Mouse (Mus musculus) induced T-regulatory cell, adult 2 months (primary cell): Measurements from ENCODE around the gene Cpne2.
A peak's percentile ranks its signal among the peaks of the same experiment; 100 is the strongest.

Experiments
- DNase-seq: peaks from one replicate; pipeline ENCODE4 v3.0.0-alpha.2; 2012; ENCODE audit warnings: low read depth

Cpne2 gene

GRCm38 (mm10) chr8:94532873-94533671 lies at the start of gene Cpne2:
Gene Cpne2, plus strand, starts transcription at chr8:94532990.
- DNase-seq: peak; percentile 82

DNA sequence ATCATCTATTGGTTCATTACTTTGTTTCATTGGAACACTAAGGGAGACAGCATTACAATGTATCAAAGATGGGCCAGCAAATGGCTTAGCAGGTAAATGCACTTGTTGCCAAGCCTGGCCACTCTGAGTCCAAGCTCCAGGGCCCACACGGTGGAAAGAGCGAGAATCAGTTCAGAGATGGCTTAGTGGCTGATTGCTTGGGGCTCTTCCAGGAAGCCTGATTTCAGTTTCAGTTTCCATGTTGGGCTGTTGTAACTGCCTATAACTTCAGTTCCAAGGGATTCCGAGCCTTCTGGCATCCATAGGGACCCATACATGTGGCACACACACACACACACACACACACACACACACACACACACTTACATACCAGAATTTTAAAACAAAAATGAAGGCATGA lies 47.5 kb upstream of the Cpne2 start:
- DNase-seq: peak; percentile 65

DNA sequence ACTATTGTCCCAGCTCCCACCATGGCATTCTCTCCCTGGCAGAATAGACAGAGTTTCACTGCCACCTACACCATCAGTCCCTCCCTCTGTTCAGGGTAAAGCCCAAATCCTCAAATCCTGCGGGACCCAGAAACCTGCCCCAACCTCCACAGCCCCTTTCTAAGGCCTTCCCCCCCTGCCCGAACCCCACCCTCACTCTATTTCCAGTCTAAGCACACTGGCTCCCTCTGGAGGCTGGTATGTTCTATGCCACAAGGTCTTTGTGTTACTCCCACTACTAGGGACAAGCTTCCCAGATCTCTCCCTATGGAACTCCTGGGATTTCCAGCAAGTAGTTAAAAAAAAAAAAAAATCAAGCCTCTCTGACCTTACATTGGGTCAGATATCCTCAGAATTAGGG lies 46.9 kb upstream of the Cpne2 start:
- DNase-seq: peak; percentile 63

DNA sequence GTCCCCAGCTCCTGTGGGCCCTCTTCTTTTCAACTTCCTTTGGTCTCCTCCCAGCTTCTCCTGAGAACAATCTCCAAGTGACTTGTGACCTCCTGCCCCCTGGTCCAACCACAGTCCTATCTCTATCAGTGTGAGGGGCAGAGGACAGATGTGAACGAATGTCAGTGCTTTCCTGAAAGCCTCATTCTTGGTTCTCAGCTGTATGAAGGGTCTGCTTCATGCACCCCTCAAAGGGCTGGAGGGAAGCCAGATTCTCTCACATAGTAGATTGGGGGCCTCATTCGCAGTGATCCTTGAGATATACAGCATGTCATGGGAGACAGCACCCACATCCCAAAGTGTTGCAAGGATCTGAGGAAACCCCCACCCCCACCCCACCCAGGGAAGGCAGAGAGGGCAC lies 44.8 kb upstream of the Cpne2 start:
- no peak for DNase-seq

DNA sequence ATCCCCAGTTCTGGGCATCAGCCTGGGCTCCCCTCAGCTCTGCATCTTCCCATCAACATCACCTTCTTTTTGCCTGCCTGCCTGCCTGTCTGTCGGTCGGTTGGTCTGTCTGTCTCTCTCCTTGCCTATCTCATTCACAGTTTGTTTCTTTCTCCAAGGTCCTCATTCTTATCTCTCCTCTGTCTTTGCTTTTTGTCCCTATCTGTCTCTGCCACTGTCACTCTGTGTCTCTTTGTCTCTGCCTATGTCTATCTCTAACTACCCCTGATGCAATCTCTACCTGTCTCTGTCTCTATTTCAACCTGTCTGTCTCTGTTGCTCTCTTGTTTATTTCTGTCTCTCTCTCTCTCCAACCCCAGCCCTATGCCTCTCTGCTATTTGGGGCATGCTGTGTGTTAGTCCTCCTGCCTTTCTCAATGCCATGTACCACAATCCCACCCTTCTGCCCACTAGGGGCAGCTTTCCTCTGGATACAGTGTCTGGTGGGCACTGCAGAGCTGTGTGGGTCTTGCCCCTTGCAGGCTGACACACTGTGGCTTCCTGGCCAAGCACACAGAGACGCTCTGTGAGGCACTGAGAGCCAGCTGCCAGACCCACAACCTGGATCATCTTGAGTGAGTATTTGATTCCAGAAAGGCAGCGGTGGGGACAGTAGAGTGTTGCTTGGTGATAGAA lies 42.8 kb upstream of the Cpne2 start:
- no peak for DNase-seq

DNA sequence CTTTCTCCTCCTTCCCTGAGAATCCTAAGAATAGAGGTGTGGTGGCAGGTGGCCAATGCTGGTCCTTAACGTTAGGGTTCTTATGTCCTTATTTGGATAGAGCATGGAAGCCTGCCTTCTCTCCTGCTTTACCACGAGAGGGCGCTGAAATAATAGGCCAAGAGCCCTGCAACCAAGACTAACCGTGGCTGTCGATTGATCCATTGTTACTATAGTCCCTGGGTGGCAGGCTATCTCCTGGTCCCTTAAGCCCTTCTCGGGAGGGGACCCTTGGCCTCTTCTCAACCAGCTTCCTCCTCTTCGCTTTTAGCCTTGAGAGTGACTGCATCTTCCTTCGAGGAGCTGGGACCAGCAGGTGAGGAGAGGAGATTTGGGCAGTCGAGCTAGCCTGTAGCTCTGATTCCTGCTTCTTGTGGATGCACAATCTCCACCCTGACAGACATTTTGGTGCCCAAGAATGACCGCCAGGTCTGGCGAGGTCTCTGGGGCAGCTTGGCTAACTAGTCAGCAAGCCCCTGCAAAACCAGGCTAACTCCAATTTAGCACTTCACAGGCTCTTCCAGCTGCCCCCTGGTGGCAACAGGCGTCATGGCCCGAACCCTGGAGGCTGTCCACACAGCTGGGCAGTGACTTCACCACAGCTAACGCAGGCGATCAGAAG lies 40.6 kb upstream of the Cpne2 start:
- peak; percentile 80 for DNase-seq

DNA sequence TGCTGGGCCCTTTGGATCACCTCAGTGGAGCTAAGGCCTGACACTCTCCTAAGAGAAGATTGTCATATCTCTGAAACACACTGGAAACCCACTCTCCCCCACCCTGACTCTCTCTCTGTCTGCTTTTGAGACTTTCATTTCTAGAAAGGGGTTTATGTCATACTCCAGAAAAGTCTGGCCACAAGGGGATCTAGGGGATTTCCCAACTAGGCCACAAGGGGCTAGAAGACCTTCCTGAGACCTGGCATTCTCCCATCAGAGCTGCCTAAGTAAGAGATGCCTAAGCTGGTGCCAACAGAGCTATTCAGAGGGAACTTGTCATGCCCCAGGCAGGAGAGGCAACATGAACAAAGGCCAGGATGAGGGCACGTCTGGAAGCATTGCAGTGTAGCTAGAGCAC lies 39.5 kb upstream of the Cpne2 start:
- DNase-seq: peak; percentile 32

DNA sequence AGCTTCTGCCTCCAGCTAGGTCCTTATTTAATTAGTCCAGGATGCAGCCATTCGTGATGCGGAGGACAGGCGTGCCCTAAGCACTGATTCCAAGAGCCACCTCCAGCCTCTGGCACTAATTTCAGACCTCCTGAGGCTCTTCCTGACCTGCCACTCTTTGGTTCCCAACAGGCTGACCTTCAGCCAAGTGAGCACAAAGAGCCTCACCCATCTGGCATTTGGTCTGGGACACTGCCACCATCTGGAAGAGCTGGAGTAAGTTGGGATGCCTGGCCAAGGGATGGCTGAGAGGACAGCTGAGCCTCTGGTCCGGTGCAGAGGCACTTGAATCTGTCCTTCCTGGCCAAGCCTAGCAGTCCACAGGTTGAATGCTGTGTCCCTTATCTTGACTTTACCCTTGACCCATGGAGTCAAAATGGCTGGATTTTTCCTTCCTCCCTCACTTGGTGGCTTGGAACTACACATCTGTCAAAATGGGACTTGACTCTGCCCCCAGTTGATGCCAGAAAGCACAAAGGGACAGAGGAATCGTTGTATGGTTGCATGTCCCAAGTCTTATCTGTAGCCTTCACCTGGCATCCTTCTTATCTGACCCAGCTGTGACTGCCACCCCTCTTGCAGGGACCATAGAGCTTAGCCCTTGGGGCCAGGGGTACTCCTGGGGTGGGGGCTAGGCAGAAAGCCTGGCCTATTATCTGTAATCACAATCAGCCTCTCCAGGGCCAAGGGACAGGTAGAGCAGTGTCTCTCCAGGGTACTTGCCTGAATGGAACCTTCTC lies 17.2 kb upstream of the Cpne2 start:
- no peak for DNase-seq

- no peak for DNase-seq
These were observed 16.6 kb upstream of the Cpne2 start for GRCm38 (mm10) chr8:94516209-94516593.

- no peak for DNase-seq
These were observed 16.0 kb upstream of the Cpne2 start for GRCm38 (mm10) chr8:94516766-94517165.

DNA sequence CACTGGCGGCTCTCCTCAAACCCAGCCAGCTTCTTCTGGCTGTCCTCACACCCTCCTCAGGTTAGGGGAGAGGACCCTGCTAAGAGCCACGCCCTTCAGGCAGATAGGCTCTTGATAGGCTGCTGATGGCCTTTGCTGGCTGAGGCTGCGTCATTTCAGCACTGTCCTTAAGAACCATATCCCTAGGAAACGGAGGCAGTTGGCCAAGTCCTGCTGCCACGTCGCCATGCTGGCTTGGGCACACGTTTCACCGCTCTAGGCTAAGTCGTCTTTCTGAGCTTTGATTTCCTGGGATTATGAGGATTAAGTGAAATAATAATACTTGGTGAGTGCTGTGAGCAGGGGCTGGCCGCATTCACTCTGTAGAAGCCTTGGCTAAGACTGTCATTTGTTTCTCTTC lies 14.5 kb upstream of the Cpne2 start:
- no peak for DNase-seq

DNA sequence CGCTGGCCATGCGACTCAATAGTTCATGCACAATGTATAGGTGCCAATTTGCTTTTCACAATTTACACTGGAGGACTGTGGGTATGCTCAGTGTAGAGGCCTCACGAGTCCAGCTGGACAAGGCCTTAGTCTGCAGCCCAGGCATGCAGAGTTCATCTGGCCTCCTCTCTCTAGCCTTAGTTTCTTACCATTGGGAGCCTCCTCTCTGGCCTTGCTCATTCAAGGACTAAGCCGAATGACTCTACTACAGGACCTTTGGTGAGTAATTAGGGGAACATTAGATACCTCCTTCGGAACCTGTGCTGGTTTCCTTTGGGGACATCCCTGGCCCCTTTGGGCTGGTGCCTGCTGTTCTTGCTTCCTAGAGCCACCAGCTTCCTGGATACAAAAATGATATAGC lies 13.8 kb upstream of the Cpne2 start:
- no peak for DNase-seq

DNA sequence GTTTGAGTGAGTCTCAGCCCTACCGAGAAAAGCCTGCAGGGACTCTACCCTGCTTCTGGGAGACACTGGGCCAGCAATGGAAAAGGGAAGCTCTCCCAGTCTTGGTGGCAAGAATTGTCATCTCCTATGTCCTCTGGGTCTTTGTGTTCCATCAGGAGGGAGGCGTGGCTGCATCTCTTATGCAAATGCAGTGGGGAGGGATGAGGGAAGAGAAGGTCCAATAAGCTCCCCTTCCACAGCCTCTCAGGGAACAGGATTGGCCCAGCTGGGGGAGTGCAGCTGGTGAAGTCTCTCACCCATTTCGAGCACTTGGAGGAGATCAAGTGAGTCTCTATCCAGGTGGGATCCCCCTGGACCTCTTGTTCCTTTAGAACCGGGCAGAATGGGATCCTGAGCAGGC lies 11.3 kb upstream of the Cpne2 start:
- no peak for DNase-seq

DNA sequence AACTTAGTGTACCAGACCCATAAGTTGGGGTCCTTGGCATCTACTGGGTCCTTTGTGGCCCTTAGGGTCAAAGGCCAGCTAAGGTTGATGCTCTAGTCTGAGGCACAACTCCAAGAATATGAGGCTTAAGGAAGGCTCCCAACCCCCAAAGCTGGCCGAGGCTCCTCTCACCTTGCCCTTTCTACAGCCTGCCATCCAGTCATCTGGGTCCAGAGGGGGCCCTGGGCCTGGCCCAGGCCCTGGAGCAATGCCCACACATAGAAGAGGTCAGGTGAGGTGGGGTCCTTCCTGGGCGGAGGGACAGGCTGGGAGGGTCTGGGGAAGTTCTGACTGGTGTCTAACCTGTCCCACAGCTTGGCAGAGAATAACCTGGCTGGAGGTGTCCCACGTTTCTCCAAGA lies 10.3 kb upstream of the Cpne2 start:
- no peak for DNase-seq

DNA sequence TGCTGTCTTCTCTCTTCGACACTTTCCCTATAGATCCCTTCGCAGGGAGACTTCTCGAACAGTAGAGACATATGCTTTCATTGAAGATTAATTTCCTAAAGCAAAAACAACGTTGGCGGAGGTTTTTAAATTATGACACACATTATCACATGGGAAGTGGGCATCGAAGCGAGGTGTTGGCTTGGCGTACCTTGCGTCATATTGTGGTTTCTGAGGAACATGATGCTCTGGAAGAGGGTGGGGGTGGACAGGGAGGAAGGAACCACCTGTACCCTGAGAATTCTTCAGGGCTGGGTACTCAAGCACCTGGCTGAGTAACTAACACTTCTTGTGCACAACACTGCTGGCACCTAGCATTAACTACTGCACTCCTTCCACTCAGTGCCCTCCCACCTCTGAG lies 8.2 kb upstream of the Cpne2 start:
- no peak for DNase-seq

DNA sequence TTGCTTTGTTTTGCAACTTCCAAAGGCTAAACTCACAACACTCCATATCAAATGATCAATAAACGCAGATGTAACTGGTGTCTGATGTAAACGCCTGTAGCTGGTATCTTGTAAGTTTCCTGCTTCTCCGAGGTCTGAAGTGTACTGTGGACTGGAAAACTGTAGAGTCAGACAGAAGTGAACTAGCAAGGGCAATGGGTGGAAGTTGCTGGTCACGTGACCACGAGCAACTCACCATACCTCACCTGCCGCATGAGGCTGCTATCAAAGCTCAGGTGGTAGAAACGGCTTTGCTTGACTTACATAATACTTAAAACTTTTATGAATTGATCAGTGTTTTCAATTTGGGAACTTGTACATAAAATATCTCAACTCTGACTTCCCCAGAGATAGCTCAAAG lies 5.6 kb upstream of the Cpne2 start:
- DNase-seq: no peak

DNA sequence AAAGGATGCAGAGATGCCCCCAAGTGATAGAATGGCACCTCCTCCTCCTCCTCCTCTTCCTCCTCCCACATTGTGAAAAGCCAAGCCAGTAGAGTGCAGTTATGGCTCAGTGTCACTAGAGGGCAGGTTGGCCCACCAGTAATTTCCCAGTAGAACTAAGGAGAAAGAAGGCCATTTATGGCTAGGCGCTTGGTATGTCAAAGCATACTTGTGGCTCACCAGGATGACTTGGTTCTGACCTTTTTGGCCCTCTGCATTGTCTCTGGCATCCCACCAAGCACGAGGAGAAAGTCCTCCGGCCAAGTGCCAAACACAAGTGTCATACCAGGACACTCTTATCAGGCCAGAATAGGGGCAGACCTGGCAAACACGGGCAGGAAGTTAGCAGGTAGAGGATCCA lies 4.5 kb upstream of the Cpne2 start:
- DNase-seq: peak; percentile 50

GRCm38 (mm10) chr8:94529875-94530274 lies 2.9 kb upstream of the Cpne2 start:
- DNase-seq: no peak

DNA sequence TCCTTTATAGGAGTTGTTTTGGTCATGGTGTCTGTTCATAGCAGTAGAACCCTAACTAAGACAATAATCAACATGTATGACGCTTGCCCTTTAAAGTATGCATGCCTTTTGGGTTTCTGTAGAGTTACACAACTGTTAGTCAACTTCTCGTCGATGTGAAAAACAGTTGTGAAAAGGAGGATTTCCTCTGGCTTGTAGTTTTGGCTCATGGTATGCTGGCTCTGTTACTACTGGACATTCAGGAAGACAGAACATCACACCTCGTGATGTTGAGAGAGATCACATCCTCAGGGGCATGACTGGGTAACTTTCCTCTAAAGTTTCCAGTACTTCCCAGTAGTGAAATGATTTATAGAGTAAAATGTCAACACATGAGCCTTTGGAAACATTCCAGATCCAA lies 2.1 kb upstream of the Cpne2 start:
- no peak for DNase-seq

- DNase-seq: no peak
These were observed 790 bp upstream of the Cpne2 start for GRCm38 (mm10) chr8:94532000-94532399.

DNA sequence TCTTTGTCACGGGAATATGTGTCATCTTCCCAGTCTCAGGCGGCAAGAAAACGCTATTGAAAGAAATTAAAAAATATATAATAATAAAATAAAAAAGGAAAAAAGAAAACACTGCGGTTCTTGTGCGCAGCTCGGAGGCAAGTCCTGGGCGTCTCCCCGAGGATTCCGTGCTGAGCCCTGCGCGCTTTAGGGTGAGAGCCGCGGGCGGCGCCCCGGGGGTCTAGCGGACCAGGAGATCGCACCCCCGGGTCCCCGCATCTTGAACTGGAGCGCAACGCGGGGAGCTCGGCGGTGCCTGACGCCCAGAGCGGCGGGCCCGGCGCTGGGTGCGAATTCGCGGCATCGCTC lies 291 bp upstream of the Cpne2 start:
- no peak for DNase-seq

DNA sequence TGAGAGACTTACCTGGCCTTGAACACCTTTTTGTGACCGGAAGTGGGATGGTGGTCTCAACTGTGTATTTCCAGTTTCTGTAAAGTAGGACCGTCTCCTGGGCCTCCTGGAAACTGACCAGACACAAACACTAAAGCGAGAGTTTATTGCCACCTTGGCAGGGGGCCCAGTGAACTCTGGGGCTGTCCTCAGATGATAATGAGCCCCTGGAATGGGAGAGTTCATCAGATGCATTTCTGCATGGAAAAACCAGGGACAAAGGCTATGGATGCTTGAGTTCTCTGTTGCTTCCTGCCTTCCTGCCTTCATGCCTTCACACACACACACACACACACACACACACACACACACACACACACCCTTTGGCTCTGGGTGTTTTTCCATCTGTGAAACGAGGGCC lies 1.8 kb downstream of the Cpne2 start:
- no peak for DNase-seq

DNA sequence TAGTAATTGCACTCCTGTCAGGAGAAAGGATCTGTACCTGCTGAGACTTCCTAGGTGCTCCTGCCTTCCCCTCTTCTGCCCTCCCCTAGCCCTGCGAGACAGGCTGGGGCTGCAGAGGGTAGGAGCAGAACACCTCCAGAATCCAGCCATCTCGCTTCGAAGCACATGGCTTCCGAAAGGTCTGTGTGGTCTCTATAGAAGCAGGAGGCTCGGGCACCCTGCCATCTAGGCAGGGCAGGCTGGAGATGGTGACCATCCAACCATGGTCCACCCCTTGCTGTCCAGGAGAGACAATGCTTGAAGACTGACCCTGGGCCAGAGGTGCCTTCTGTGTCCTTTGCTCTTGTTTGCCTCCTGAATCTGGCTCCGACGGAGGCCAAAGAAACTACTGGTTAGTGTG lies 2.8 kb downstream of the Cpne2 start:
- DNase-seq: no peak
